Mouse (Mus musculus) naive thymus-derived CD4-positive, alpha-beta T cell, adult 2 months (primary cell): ENCODE measurements around the gene Peli1.
"Not testable (repeated sequence)": the region's sequence is repeated elsewhere in the genome, so short reads cannot be mapped to it uniquely, and the experiment has no call there.

Source experiments
- DNase-seq: peaks from one replicate; pipeline ENCODE4 v3.0.0-alpha.2; 2011; ENCODE audit warnings: low read depth

The Peli1 gene

DNA sequence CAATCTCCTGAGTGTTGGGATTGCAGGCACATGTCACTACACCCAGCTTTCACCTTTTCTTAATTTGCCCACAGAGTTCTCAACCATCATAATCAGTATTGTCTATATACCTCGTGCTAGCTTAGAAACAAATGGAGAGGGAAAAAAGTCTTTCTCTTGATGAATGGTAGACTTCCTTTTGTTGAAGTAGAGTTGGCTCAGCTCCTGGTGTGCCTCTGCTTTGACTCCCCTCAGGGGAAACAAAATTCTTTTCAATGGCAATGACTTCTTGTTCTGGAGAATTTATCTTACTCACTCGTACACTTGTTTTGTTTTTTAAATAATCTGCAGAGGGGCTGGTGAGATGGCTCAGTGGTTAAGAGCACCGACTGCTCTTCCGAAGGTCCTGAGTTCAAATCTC, 62.0 kb downstream of the Peli1 start:
- no peak for DNase-seq

DNA sequence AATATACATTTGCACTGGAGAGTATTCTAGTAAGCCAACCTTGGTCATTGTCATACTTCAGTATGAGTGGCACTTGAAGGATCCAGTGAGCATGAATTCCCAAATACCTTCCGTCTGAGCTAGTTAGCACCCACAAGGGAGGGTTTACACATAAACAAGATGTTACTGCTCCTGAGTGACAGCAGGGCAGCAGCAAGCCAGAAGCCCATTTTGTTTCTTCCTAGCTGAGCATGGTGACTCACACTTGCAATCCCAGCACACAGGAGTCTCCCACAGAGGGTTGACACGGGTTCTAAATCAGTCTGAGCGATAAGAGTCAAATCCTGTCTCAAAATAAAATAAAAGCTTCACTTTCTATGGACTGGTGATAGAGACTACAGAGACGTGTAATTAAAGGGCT, 66.5 kb downstream of the Peli1 start:
- DNase-seq, result no peak

DNA sequence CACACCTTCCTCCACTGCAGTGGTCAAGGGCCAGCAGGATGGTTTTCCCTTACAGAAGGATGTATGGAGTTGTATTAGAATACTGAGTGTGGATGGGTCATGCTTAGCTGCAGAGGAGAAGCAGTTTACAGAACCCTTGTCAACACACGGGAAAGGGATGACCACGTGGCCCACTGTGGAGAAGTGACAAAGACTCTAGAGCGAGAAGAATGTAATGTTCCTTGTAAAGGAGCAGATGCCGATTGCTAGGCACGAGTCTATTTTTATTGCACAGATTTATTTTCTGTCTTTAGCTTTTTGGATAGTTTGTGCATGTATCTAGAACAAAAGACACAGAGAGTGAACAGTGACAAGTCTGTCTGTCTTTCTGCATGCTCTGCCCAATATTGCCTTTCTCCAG, 71.0 kb downstream of the Peli1 start:
- DNase-seq, result no peak

DNA sequence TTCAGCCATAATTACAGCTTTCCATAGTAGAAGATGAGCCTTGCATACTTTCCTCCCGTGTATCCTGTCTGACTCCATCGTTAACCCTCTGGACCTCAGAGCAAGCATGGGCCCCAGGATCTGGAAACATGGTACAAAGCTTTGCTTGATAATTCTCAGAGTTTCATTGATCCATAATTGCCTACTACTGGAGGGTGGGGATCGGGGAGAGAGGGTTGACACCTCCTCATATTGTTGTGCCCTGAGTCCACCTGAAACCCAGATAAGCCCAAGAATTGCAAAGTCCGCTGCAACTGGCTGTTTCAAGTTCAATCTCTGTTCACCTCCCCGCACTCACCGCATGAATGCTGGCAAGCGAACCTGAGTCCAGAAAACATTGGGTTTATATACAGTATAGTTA, 72.1 kb downstream of the Peli1 start:
- DNase-seq, result no peak

DNA sequence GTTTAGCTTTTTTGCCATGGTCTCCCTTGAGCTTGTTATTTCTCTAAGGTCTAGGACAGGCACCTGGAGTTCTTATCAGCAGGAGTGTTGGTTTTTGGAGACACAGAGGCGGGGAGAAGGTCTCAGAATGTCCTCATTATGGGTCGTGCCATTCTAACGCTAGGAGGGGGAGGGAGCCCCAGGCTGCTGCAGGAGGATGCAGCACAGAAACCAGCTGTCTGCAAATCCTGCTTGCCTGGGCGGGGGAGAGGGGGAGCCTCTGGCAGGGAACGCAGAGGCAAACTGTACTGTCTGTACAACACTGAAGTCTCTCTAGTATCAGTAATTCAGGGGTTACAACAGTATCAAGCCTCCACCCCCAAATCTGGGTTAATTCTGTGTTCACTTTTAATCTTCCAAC, 72.6 kb downstream of the Peli1 start:
- DNase-seq, result no peak

DNA sequence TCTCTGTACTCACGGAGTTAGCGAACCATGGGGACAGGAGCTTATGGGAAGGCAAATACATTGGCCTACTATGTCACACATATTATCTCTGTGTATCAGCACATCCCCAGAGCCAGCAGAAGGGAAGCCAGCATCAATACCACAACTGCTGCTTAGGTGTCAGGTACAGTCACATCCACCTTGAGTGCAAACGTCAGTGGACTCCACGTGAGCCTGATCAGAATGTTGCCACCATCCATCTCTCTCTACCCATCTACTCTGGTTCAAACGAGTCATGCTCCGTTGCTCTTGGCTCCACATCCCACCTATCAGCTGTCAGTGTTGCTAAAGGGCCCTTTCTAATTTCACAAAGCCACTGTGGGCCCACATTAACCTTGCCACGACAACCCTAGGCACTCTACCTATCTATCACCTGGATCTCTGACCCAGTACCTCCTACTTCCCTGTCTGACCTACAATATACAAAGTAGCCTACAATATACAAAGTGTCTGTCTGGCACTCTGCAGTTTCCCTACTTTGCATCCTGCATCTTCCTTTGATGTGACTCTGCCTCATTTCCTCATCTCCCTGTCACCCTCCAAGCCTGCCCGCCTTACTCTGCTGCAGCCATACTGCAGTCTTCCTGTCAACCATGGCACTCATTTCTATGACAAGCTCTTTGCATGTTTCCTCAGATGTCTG, 73.4 kb downstream of the Peli1 start:
- peak; percentile 64 for DNase-seq

DNA sequence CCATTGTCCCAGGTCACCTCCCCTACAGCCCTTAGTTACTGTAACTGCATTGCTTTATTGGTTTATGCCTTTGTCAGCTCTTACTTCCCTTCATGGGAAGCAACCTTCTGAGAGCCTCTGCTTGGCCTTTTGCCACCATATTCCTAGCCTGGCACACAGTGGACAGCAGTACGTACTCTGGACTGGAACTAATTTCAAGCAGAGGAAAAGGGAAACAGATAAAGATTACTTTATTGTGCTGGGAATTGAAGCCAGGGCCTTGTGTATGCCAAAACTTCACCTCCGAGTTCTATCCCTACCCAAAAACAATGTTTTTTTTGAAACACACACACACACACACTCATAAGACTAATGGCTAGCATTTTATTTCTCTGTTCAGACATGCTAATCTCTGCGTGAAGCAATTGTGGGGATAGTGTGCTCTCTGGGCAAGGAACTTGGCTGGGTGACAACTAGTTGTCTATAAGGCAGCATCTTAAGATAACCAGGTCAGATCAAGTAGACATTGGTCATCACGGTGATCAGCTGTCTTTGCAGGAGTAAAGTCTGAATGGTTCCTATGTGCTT, 74.0 kb downstream of the Peli1 start:
- no peak for DNase-seq

DNA sequence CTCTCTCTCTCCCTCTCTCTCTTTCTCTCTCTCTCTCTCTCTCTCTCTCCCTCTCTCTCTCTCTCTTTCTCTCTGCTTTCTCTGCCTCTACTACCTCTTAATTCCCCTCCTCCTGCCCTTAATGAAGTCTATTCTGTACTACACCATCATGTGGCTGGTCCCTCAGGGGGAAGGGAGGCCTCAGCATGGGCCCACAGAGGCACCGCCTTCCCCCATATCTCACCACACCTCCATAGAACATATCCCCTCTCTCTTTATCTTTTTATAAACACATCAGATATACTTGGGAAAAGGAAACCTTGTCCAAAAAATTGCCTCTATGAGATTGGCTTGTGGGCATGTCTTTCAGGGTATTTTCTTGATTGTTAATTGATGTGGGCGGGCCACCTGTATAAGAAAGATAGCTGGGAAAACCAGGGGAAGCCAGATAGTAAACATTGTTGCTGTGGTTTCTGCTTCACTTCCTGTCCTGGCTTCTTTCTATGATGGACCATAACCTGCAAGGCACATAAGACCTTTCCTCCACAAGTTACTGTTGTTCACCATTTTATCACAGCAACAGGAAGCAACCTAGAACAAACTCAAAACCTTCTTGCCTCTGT, 75.5 kb downstream of the Peli1 start:
- peak; percentile 72 for DNase-seq

DNA sequence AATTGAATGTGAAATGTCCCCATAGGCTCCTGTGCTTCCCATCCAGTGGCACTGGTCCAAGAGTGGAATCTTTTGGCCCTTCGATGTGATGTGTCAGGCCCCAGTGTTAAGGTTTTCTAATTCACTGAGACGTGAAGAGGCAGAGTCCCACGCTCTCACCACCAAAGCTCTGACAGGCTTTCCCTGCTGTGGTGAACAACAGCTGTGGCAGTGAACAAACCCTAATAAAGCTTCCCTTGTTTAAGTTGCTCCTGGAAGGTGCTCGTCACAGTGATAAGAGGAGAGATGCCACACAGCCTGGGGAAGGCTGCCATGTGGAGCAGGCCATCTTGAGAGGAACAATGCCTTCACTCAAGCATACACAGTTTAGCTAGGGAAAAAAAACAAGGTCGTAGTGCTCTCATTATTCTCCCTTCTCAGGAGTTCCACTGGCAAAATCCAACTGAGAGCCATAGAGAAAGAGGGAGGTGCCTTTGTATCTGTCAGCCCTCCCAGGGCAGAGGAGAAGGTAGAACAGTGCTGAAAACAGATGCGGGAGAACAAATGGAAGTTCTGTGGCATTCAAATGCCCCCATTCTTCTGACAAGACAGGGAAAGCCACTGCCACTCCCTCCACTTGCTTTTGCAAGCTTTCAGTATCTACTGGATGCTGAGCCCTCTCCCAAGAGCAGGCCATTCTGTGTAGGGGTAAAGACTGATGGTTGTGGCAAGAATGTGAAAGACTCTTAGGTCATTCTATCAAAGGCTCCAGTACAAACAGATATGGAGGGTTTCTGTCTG, 77.9 kb downstream of the Peli1 start:
- no peak for DNase-seq

DNA sequence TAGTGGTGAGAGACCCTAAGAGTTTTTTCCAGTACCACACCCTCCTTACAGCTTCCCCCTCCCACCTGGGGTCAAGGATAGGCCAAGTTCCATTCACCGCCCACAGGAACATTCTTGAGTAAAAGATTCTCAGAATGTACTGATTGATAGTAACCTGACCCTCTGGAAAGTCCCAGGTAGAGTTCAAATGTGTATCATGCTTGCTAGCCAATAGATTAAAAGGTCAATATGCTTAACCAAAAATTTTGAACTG, 78.4 kb downstream of the Peli1 start:
- DNase-seq, result not testable (repeated sequence)

DNA sequence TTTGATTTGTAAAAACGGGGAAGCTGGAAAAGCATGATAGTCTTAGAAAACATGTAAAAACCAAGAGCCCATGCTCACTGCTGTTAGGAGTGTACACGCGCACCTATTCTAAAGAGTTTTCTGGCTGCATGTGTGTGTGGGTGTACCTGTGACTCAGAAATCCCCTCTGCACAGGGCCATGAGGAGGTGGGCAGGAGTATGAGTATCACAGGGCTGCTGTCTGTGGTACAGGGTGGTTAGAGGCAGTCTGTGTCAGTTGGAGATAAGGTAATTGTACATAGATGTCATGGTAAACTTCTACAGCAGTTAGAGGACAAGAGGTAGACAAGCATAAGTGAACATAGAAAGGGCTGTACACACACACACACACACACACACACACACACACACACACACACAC, 81.2 kb downstream of the Peli1 start:
- peak; percentile 70 for DNase-seq

DNA sequence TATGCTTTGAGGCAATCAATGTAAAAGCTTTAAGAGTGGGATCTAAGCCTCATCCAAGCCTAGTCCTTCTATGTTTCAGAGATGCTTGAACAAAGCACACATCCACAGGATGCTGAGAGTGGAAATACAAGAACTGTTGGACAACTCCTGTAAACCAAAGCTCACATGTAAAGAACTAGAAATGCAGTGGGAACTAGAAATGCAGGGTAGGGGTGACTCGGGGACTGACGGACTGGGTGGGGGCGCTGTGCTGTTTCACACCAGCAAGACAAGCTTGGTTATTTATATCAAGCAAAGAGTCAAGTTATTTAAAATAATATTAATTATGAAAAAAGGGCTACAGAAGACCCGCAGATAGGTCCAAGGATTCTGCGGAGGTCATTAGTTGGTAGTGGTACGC, 82.8 kb downstream of the Peli1 start:
- DNase-seq, result peak; percentile 66

DNA sequence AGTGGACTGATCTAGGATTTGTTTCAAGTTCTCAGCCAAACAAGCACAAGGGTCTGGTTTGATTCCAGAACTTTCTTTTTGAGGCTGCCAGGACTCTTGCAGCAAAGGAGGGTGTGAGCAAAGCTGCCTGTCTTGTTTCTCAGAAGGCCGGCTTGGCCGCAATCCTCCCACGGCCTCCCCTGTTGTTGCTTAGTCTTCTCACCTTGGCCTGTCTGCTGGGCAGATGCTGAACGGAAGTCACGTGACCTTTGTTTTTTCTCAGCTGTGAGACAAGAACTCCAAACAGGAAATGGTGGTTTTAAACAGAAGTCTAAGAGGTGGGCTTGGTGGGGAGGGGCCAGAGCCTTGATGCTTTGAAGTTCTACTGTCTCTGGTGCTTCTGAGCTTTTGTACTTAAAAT, 83.3 kb downstream of the Peli1 start:
- DNase-seq, result peak; percentile 95

DNA sequence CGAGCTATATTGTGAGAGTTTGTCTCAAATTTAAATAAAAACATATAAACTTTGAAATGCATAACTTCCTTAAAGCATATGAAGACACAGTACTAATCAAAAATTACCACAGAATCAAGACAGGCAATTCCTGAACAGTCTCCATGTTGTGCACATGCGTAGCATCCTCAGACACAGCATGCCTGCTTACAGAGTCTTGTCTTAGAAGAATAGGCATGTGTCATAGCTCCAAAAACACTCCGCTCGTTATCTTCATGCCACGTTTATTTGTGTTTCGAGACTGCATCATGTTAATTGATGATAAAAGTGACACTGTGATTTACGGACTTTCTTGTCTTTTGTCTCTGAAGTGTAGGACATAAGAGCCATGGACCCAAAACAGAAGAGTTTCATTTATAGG, 84.0 kb downstream of the Peli1 start:
- peak; percentile 64 for DNase-seq

DNA sequence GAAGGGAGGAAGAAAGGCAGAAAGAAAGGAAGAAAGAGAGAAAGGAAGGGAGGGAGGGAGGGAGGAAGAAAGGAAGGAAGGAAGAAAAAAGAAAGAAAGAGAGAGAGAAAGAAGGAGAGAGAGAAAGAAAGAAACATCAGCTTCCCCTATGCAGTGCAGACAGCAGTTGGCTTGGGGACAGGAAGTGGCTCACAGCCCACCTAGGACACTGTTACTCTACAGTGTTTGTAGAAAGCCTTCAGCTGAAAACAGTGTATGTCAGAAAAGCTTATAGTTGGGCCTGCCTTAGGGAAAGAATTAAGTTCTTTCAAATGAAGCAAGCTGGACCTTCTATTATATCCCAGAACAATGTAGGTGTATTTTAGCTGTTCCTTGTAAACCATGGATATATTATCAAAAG, 85.4 kb downstream of the Peli1 start:
- DNase-seq, result no peak

DNA sequence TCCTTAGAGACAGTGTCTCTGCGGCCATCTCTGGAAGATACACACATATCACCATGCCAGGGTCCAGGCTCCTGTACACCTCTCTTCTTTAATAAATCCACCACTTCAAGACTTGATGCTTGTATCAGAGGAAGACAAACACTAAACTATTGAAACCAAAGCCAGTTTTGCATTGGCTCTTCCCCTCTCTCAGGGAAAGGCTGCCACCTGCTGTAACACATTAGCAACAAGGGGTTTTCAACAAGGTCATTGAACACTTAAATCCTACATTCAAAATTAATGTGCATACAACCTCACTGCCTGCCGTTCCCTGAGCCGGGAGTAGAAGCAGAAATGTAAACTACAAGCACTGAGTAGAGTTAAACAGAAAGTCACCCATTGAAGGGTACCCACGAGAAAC, 87.3 kb downstream of the Peli1 start:
- DNase-seq, result peak; percentile 85

DNA sequence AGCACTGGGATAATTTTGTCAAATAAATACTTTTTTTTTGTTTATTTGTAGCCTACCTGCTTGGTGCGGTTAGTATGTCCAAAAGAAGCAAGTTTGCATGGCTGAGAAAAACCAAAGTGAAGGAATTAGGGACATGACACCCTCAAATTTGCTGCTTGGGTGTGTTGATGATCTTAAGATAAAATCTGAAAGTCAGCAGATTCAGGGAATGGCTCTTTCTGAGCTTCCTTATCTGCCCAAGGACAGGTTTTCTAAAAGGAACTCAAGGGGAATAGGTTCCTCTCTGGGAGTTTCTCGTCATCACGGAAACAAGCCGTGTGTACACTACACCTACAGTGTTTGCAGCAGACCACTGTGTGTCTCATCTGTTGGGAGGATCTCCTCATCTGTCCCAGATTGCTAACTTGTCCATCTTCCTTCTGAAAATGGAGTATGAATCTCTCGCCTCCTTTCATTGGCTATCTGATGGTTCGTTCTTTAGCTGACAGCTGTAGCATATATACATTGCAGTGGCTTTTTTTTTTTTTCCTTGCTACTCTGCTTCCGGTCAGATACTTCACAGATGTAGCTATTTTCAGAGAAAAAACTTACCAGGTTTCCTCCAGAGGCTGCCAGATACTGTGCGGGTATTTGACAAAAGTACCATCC, 88.0 kb downstream of the Peli1 start:
- DNase-seq, result peak; percentile 40

DNA sequence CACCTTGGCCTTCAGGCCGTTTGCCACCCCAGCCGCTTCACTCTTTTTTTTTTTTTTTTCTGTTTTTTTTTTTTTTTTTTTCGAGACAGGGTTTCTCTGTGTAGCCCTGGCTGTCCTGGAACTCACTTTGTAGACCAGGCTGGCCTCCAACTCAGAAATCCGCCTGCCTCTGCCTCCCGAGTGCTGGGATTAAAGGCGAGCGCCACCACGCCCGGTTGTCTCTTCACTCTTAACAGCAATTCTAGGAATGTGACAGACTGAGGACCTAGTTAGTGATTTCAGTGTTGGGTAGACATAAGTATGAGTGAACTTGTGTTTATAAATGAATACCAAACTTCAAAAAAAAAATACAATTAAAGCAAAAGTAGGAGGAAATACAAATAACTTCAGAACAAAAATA, 88.8 kb downstream of the Peli1 start:
- peak; percentile 10 for DNase-seq

DNA sequence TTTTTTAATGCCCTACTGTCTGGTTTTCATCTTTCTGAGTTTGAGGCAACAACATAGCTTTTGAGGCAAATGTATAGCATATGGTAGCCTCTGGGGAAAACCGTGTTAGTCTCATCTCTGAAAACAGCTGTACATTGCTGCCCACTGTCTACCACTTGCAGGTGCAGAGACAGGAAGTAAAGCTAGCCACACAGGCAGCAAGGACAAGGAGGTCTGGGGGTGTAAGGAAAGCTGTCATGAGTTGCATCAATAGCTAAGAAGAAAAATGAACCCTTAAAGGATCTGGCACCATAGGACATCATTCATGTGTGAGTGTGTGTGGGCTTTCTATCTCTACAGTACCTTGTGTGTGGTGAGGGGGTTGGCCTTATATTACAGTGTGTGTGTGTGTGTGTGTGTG, 89.6 kb downstream of the Peli1 start:
- peak; percentile 63 for DNase-seq

DNA sequence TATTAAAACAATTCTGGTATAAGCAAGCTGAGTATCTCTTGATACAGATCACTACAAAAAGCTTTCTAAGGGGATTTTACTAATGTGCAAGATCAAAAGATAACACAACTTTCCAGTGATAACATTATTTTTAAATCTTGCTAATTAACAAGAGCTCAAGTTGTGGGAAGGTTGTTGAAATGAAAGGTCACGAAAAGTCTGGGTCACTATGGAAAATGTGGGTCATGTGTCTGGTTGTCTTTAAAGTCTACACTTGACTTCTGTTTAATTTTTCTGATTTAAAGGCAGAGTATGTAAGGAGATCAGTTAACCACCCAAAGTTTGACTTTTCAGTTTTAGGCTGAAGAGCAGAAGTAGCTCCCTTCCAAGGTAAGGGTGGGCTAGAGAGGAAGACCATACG, 90.5 kb downstream of the Peli1 start:
- DNase-seq, result no peak

DNA sequence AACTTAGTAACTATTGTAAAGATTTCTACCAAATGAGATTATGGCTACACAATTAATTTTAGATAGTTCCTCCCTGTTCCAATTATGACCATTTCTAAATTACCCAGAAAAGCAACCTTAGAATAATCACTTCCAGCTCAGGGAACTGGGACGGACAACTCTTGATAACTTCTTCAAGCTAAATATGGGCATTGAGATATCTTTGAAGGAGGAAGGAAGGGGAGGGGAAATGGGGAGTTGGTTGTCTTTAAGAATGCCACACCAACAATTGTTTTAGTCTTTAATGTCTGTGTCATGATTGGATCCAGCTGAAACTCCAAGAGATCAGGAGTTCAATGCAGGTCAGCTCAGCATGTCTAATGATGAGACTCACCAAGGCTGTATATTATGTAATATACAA, 91.6 kb downstream of the Peli1 start:
- DNase-seq, result peak; percentile 18

DNA sequence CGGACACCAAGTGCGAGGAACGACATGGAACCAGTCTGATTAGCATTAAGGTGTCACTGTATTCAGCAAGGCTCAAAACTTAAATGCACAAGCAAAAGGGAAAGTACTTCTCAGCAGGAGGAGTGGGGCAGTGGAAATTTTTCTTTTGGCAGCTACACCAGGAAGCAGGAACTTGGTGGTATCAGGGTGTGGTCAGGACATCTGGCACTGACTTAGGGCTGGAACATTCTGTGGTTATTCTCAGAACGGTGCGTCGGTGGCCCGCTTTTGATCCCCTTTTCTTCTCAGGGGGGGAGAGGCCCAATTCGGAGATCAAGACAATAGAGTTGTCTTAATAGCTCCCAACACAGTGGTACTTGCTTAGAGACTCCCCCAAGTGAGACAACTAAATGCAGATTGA, 100.7 kb downstream of the Peli1 start:
- DNase-seq, result not testable (repeated sequence)

DNA sequence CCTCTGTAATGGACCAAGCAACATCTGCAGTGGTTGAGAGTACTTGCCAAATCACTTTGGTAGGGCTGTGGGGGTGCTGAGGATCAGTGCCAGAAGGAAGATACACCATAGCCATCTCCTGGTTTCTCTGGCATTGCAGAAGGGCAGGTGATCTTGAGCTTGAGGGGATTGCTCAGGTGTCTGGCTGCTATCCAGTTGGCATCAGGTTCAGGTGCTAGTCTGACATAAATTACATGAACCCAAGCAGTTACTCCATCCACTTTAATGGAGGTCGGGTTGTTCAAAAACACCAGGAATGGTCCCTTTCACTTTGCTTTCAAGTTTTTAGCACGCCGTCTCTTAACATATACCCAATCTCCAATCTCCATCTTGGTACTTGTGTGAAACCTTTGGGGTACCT, 103.8 kb downstream of the Peli1 start:
- no peak for DNase-seq
